Mouse (Mus musculus) urinary bladder, postnatal 10 days (tissue): ENCODE results near the gene Ubox5.

Source experiments
- DNase-seq: peaks from one replicate; pipeline ENCODE4 v3.0.0; 2022; ENCODE audit warnings: low spot score

Ubox5 gene

GRCm38 (mm10) chr2:130634006-130634738 is 4.3 kb upstream of the Ubox5 start:
- DNase-seq, result no peak

- no peak for DNase-seq
Measured at GRCm38 (mm10) chr2:130632887-130633675, 3.2 kb upstream of the Ubox5 start.

GRCm38 (mm10) chr2:130632416-130632815 is 2.6 kb upstream of the Ubox5 start:
- DNase-seq, result no peak

- no peak for DNase-seq
Measured at GRCm38 (mm10) chr2:130629080-130629838, 579 bp downstream of the Ubox5 start.

- no peak for DNase-seq
Measured at GRCm38 (mm10) chr2:130628424-130628823, 1.4 kb downstream of the Ubox5 start.

- no peak for DNase-seq
Measured at GRCm38 (mm10) chr2:130618972-130619371, 10.9 kb downstream of the Ubox5 start.

GRCm38 (mm10) chr2:130613091-130613490 is 16.7 kb downstream of the Ubox5 start:
- no peak for DNase-seq

- no peak for DNase-seq
Measured at GRCm38 (mm10) chr2:130602195-130602594, 27.6 kb downstream of the Ubox5 start.

GRCm38 (mm10) chr2:130598399-130598798 is 31.4 kb downstream of the Ubox5 start:
- no peak for DNase-seq

GRCm38 (mm10) chr2:130597601-130598010 is 32.2 kb downstream of the Ubox5 start:
- no peak for DNase-seq

- no peak for DNase-seq
Measured at GRCm38 (mm10) chr2:130595596-130595995, 34.2 kb downstream of the Ubox5 start.

- DNase-seq, result no peak
Measured at GRCm38 (mm10) chr2:130591016-130591415, 38.8 kb downstream of the Ubox5 start.

GRCm38 (mm10) chr2:130589761-130590160 is 40.1 kb downstream of the Ubox5 start:
- no peak for DNase-seq

- no peak for DNase-seq
Measured at GRCm38 (mm10) chr2:130589157-130589556, 40.7 kb downstream of the Ubox5 start.

- DNase-seq, result no peak
Measured at GRCm38 (mm10) chr2:130588373-130588772, 41.5 kb downstream of the Ubox5 start.

- no peak for DNase-seq
Measured at GRCm38 (mm10) chr2:130586016-130586415, 43.8 kb downstream of the Ubox5 start.

GRCm38 (mm10) chr2:130583902-130584560 is 45.8 kb downstream of the Ubox5 start:
- DNase-seq, result no peak

GRCm38 (mm10) chr2:130582552-130582951 is 47.3 kb downstream of the Ubox5 start, which contains the start of gene Avp:
Gene Avp (minus strand): TSS chr2:130582554.
- DNase-seq, result no peak

GRCm38 (mm10) chr2:130581201-130581600 is 48.6 kb downstream of the Ubox5 start:
- no peak for DNase-seq

GRCm38 (mm10) chr2:130579791-130580190 is 50.0 kb downstream of the Ubox5 start:
- no peak for DNase-seq

- no peak for DNase-seq
Measured at GRCm38 (mm10) chr2:130578148-130578547, 51.7 kb downstream of the Ubox5 start.

- no peak for DNase-seq
Measured at GRCm38 (mm10) chr2:130577632-130578031, 52.2 kb downstream of the Ubox5 start.
